18 mouse cellular contexts compared by ENCODE assay signal in genomic region chr3:84293666-84294595, GRCm38 (mm10). TPM values are rescaled to one million over a fixed set of nuclear protein-coding genes. Genes with fewer than 3 reads are reported as not detected.
A peak's percentile ranks its signal among the peaks of the same experiment; 100 is the strongest.
DNase-seq lines count a peak whose midpoint lies in the region; ATAC-seq and TF ChIP-seq lines count a peak whose summit lies in the region.
"Had no signal": no experiment of that assay in that cellular context is flagged by ENCODE, and none has a peak within 500 bp of the region (broad histone marks: within the 10 kb centered on the region; RNA-seq: fewer than 3 reads in every experiment).

No protein-coding gene starts in this region.

- peaks cover 31% of the 10 kb centered on the region for H3K4me1 ChIP-seq in forebrain, embryonic 12.5 days
- peaks cover 30% of the 10 kb centered on the region for H3K4me1 ChIP-seq in forebrain, embryonic 16.5 days (replicated peaks; ENCODE audit: control insufficient read depth, insufficient read depth, low read length)
- peaks cover 4% of the 10 kb centered on the region; the same call in 1 of the 2 replicates for H3K4me1 ChIP-seq in liver, postnatal 0 days (ENCODE audit: insufficient read depth)
- H3K4me1 ChIP-seq: embryonic facial prominence, embryonic 13.5 days; heart, embryonic 13.5 days; limb, embryonic 13.5 days had no signal

- 71% methylated on average over 13 of the region's 13 CpGs for WGBS in forebrain, embryonic 12.5 days
- 39% methylated on average over 13 of the region's 13 CpGs for WGBS in forebrain, embryonic 16.5 days
- WGBS in liver, postnatal 0 days (ENCODE audit: insufficient replicate concordance), result 80% methylated on average over 13 of the region's 13 CpGs

- no peaks in the 10 kb centered on the region for H3K27me3 ChIP-seq in forebrain, embryonic 12.5 days
- H3K27me3 ChIP-seq in forebrain, embryonic 16.5 days (replicated peaks; ENCODE audit: control insufficient read depth, insufficient read depth, low read length), result no peaks in the 10 kb centered on the region
- H3K27me3 ChIP-seq in liver, postnatal 0 days (ENCODE audit: insufficient read depth, low read length), result no peaks in the 10 kb centered on the region
- H3K27me3 ChIP-seq: embryonic facial prominence, embryonic 13.5 days; heart, embryonic 13.5 days; neural tube, embryonic 12.5 days had no signal

- no peak for TF ChIP-seq EP300 in liver, postnatal 0 days (IDR thresholded peaks at IDR 0.05; ENCODE audit: low read depth)

- no peaks in the 10 kb centered on the region for H3K36me3 ChIP-seq in forebrain, embryonic 12.5 days (replicated peaks)
- H3K36me3 ChIP-seq in forebrain, embryonic 16.5 days (ENCODE audit: control insufficient read depth, insufficient read depth), result no peaks in the 10 kb centered on the region; the same call in 1 of the 2 replicates
- no peaks in the 10 kb centered on the region for H3K36me3 ChIP-seq in liver, postnatal 0 days (replicated peaks; ENCODE audit: insufficient read depth, low read length)
- H3K36me3 ChIP-seq: embryonic facial prominence, embryonic 13.5 days; forebrain, embryonic 10.5 days; heart, embryonic 13.5 days; limb, embryonic 13.5 days had no signal

- H3K4me3 ChIP-seq in forebrain, embryonic 12.5 days (replicated peaks), result no peak overlapping the region
- no peak overlapping the region for H3K4me3 ChIP-seq in forebrain, embryonic 16.5 days (replicated peaks; ENCODE audit: low read length)
- H3K4me3 ChIP-seq in liver, postnatal 0 days (ENCODE audit: low read depth, low read length), result no peak overlapping the region
- H3K4me3 ChIP-seq: embryonic facial prominence, embryonic 13.5 days; forebrain, embryonic 10.5 days; heart, embryonic 13.5 days; left cerebral cortex, adult 2 months; limb, embryonic 13.5 days; neural tube, embryonic 12.5 days had no signal

- no peak overlapping the region for H3K27ac ChIP-seq in forebrain, embryonic 12.5 days
- H3K27ac ChIP-seq in forebrain, embryonic 16.5 days (ENCODE audit: low read length), result no peak overlapping the region
- H3K27ac ChIP-seq in liver, postnatal 0 days (ENCODE audit: low read depth), result no peak overlapping the region
- H3K27ac ChIP-seq: embryonic facial prominence, embryonic 13.5 days; forebrain, embryonic 10.5 days; heart, embryonic 13.5 days; left cerebral cortex, adult 2 months; limb, embryonic 13.5 days; neural tube, embryonic 12.5 days had no signal

- 0 out of 2 replicates have a peak, but pooled peaks have one; percentile 33 for ATAC-seq in forebrain, embryonic 12.5 days (ENCODE audit: low FRiP score)
- no peak for ATAC-seq in forebrain, embryonic 16.5 days
- ATAC-seq in liver, postnatal 0 days, result no peak
- ATAC-seq: lung, postnatal 0 days had no signal

- H3K9me3 ChIP-seq in forebrain, embryonic 12.5 days, result no peaks in the 10 kb centered on the region
- H3K9me3 ChIP-seq in forebrain, embryonic 16.5 days (ENCODE audit: control insufficient read depth, low read length), result no peaks in the 10 kb centered on the region
- no peaks in the 10 kb centered on the region for H3K9me3 ChIP-seq in liver, postnatal 0 days (ENCODE audit: low read length)
- H3K9me3 ChIP-seq: embryonic facial prominence, embryonic 13.5 days; forebrain, embryonic 10.5 days; heart, embryonic 13.5 days; limb, embryonic 13.5 days; neural tube, embryonic 12.5 days had no signal

- TF ChIP-seq CTCF in liver, postnatal 0 days (IDR thresholded peaks at IDR 0.05; ENCODE audit: low read depth), result no peak

- no peak for DNase-seq in liver, postnatal 0 days
- no peak for DNase-seq in liver
- DNase-seq in brain, adult 2 months (ENCODE audit: low read depth, low spot score), result peak; percentile 51
- DNase-seq in kidney, postnatal 14 days, result peak; percentile 59
- no peak for DNase-seq in frontal cortex, postnatal 14 days (ENCODE audit: low spot score in 2 of 2)
- no peak for DNase-seq in spleen, adult 12 weeks (ENCODE audit: low spot score)
- DNase-seq: adrenal gland, postnatal 25 days; gastrocnemius, postnatal 25 days; thymus, postnatal 25 days had no signal

- no peak overlapping the region for H3K4me2 ChIP-seq in forebrain, embryonic 12.5 days
- H3K4me2 ChIP-seq in forebrain, embryonic 16.5 days (ENCODE audit: low read length), result no peak overlapping the region
- 0 out of 2 replicates have a peak overlapping the region, but pooled peaks have one; percentile 7 for H3K4me2 ChIP-seq in liver, postnatal 0 days (ENCODE audit: low read depth, low read length)
- H3K4me2 ChIP-seq: embryonic facial prominence, embryonic 13.5 days; heart, embryonic 13.5 days; limb, embryonic 13.5 days; neural tube, embryonic 12.5 days had no signal

- H3K9ac ChIP-seq in forebrain, embryonic 12.5 days, result no peak overlapping the region
- no peak overlapping the region for H3K9ac ChIP-seq in forebrain, embryonic 16.5 days (replicated peaks; ENCODE audit: low read depth, low read length)
- H3K9ac ChIP-seq in liver, postnatal 0 days (replicated peaks), result no peak overlapping the region
- H3K9ac ChIP-seq: embryonic facial prominence, embryonic 13.5 days; heart, embryonic 13.5 days; limb, embryonic 13.5 days; neural tube, embryonic 12.5 days had no signal

RNA-seq across cellular contexts. Expression of gene Trim2, which starts 12.7 kb away (rescaled TPM):
- 107 and 110 TPM in 2 replicates for polyA plus RNA-seq in forebrain, embryonic 12.5 days (2016; fragmentation: Nextera tagmentation; extraction: Ambion mirVana)
- 195 and 201 TPM in 2 replicates for polyA plus RNA-seq in forebrain, embryonic 16.5 days (2015; fragmentation: Nextera tagmentation; extraction: Ambion mirVana)
- polyA plus RNA-seq in liver, postnatal 0 days (2015; fragmentation: Nextera tagmentation; extraction: Ambion mirVana), result 2.7 and 2.9 TPM in 2 replicates

Comparison
In these comparisons a context has a peak if more than half of its experiments do, and no peak if none do; other contexts are left out.
1. DNase-seq: peak in brain, adult 2 months (single experiment) and kidney, postnatal 14 days (single experiment); none in liver, postnatal 0 days (single experiment), liver (single experiment), frontal cortex, postnatal 14 days (0 of 2) and spleen, adult 12 weeks (single experiment).
2. RNA of gene Trim2, which starts 12.7 kb away (polyA plus RNA-seq): 195 to 201 TPM in forebrain, embryonic 16.5 days and 107 to 110 TPM in forebrain, embryonic 12.5 days; 2.7 to 2.9 TPM in liver, postnatal 0 days; every median in the first group is over 10 times any median in the second.